13 mouse cellular contexts compared by ENCODE assay signal in genomic region chr7:35023251-35023650, GRCm38 (mm10).
"Had no signal": no experiment of that assay in that cellular context is flagged by ENCODE, and none has a peak within 500 bp of the region (broad histone marks: within the 10 kb centered on the region; RNA-seq: fewer than 3 reads in every experiment).

No protein-coding gene starts in this region.

- H3K9me3 ChIP-seq: limb, embryonic 12.5 days; liver, embryonic 15.5 days; midbrain, embryonic 15.5 days; neural tube, embryonic 12.5 days had no signal

- H3K9ac ChIP-seq: limb, embryonic 12.5 days; liver, embryonic 15.5 days; midbrain, embryonic 15.5 days; neural tube, embryonic 12.5 days had no signal

- H3K27ac ChIP-seq: limb, embryonic 12.5 days; liver, embryonic 15.5 days; midbrain, embryonic 15.5 days; neural tube, embryonic 12.5 days had no signal

- H3K4me2 ChIP-seq: limb, embryonic 12.5 days; liver, embryonic 15.5 days; midbrain, embryonic 15.5 days; neural tube, embryonic 12.5 days had no signal

- H3K4me1 ChIP-seq: midbrain, embryonic 15.5 days; neural tube, embryonic 12.5 days had no signal

- ATAC-seq: lung, postnatal 0 days; midbrain, embryonic 15.5 days had no signal

- DNase-seq: kidney, postnatal 14 days; liver; lung, adult 2 months; lung, postnatal 36 days; right cerebral cortex, postnatal 4 days; spleen, adult 18-20 months; thymus, adult 2 months; thymus, postnatal 25 days had no signal

- H3K4me3 ChIP-seq: limb, embryonic 12.5 days; liver, embryonic 15.5 days; midbrain, embryonic 15.5 days; neural tube, embryonic 12.5 days had no signal

- H3K27me3 ChIP-seq: limb, embryonic 12.5 days; liver, embryonic 15.5 days; midbrain, embryonic 15.5 days; neural tube, embryonic 12.5 days had no signal

- H3K36me3 ChIP-seq: liver, embryonic 15.5 days; midbrain, embryonic 15.5 days; neural tube, embryonic 12.5 days had no signal
